Mouse (Mus musculus): ENCODE measurements around the gene Ttc39a.

The Ttc39a gene

GRCm38 (mm10) chr4:109460421-109461179 lies 54.2 kb downstream of the Ttc39a start:
- no peak for DNase-seq (ENCODE audit: low spot score)

GRCm38 (mm10) chr4:109463892-109464291 lies 57.5 kb downstream of the Ttc39a start:
- DNase-seq (ENCODE audit: low spot score), result no peak

- no peak for DNase-seq (ENCODE audit: low spot score)
These were observed 61.3 kb downstream of the Ttc39a start for GRCm38 (mm10) chr4:109467687-109468086.

- DNase-seq (ENCODE audit: low spot score), result no peak
These were observed 65.2 kb downstream of the Ttc39a start for GRCm38 (mm10) chr4:109471606-109472005.

- no peak for DNase-seq (ENCODE audit: low spot score)
These were observed 66.1 kb downstream of the Ttc39a start for GRCm38 (mm10) chr4:109472566-109472965.

GRCm38 (mm10) chr4:109475078-109475477 lies 68.7 kb downstream of the Ttc39a start:
- DNase-seq (ENCODE audit: low spot score), result peak; percentile 14

GRCm38 (mm10) chr4:109475577-109476553 lies 69.4 kb downstream of the Ttc39a start:
- DNase-seq (ENCODE audit: low spot score), result no peak

- peak; percentile 94 for DNase-seq (ENCODE audit: low spot score)
These were observed 70.2 kb downstream of the Ttc39a start for GRCm38 (mm10) chr4:109476554-109477014.

- no peak for DNase-seq (ENCODE audit: low spot score)
These were observed 71.0 kb downstream of the Ttc39a start for GRCm38 (mm10) chr4:109477454-109477853.

GRCm38 (mm10) chr4:109481424-109481823 lies 75.0 kb downstream of the Ttc39a start:
- DNase-seq (ENCODE audit: low spot score), result no peak

GRCm38 (mm10) chr4:109482701-109483100 lies 76.3 kb downstream of the Ttc39a start:
- DNase-seq (ENCODE audit: low spot score), result no peak

- no peak for DNase-seq (ENCODE audit: low spot score)
These were observed 78.2 kb downstream of the Ttc39a start, which contains the start of gene Rnf11 for GRCm38 (mm10) chr4:109484621-109485020. Gene Rnf11, minus strand, starts transcription at chr4:109484728.

GRCm38 (mm10) chr4:109488812-109489211 lies 82.4 kb downstream of the Ttc39a start:
- DNase-seq (ENCODE audit: low spot score), result no peak

- no peak for DNase-seq (ENCODE audit: low spot score)
These were observed 87.2 kb downstream of the Ttc39a start for GRCm38 (mm10) chr4:109493581-109493980.

Data from retina, embryonic 14.5 days (tissue).